Mouse (Mus musculus) small intestine, adult 2 months (tissue): ENCODE results near the gene Gpc3. TPM values are rescaled to one million over a fixed set of nuclear protein-coding genes. Genes with fewer than 3 reads are reported as not detected.

Experiments
- H3K27ac ChIP-seq: fragments of 200-500 bp; 2 replicates; pipeline ENCODE4 v1.5.1; 2012; ENCODE audit warnings: low read depth, low read length, control low read depth, inconsistent platforms; ENCODE audit not compliant: insufficient read depth
- H3K27me3 ChIP-seq: fragments of 200-500 bp; 2 replicates; pipeline ENCODE4 v1.6.1; 2012; ENCODE audit warnings: mild to moderate bottlenecking, moderate library complexity, low read length, inconsistent platforms; ENCODE audit not compliant: control insufficient read depth, insufficient read depth
- H3K36me3 ChIP-seq: fragments of 200-500 bp; 2 replicates; pipeline ENCODE4 v1.6.1; 2012; ENCODE audit warnings: mild to moderate bottlenecking, low read length, control low read depth, inconsistent platforms; ENCODE audit not compliant: control insufficient read depth, insufficient read depth
- H3K4me1 ChIP-seq: fragments of 200-500 bp; 2 replicates; pipeline ENCODE4 v1.6.1; 2012; ENCODE audit warnings: low read length, inconsistent platforms, mixed read lengths; ENCODE audit not compliant: control insufficient read depth, insufficient read depth, insufficient read length
- H3K4me3 ChIP-seq: fragments of 200-500 bp; 2 replicates; pipeline ENCODE4 v1.5.1; 2012; ENCODE audit warnings: low read depth, mild to moderate bottlenecking, control low read depth, inconsistent platforms, low read length, moderate library complexity
- CTCF ChIP-seq: fragments of 200-500 bp; IDR thresholded peaks from 2 replicates; pipeline ENCODE4 v1.5.1; 2012; ENCODE audit warnings: low read depth, mild to moderate bottlenecking, control low read depth, inconsistent platforms, low read length, moderate library complexity, mixed read lengths; ENCODE audit not compliant: insufficient replicate concordance, insufficient read length; ENCODE audit errors: extremely low read depth
- POLR2A ChIP-seq: fragments of 200-500 bp; IDR thresholded peaks from 2 replicates; pipeline ENCODE4 v1.6.1; 2012; ENCODE audit warnings: low read depth, mild to moderate bottlenecking, control low read depth, inconsistent platforms, low read length, moderate library complexity
- WGBS: fragments of 180-500 bp; shearing (Covaris S2); methylation state at CpG from one replicate; pipeline ENCODE4 v1.1.7; 2018; 5-methylcytosine and 5-hydroxymethylcytosine counted together
- polyA plus RNA-seq: library from polyadenylated mRNA; depleted of rRNA; stranded (reverse); fragments of >200 nt; gene quantifications from 2 replicates; pipeline ENCODE4 v1.2.3, GENCODE M21; 2012; rRNA removed

The Gpc3 gene
- 1.6 and 2.9 TPM in 2 replicates for polyA plus RNA-seq

DNA sequence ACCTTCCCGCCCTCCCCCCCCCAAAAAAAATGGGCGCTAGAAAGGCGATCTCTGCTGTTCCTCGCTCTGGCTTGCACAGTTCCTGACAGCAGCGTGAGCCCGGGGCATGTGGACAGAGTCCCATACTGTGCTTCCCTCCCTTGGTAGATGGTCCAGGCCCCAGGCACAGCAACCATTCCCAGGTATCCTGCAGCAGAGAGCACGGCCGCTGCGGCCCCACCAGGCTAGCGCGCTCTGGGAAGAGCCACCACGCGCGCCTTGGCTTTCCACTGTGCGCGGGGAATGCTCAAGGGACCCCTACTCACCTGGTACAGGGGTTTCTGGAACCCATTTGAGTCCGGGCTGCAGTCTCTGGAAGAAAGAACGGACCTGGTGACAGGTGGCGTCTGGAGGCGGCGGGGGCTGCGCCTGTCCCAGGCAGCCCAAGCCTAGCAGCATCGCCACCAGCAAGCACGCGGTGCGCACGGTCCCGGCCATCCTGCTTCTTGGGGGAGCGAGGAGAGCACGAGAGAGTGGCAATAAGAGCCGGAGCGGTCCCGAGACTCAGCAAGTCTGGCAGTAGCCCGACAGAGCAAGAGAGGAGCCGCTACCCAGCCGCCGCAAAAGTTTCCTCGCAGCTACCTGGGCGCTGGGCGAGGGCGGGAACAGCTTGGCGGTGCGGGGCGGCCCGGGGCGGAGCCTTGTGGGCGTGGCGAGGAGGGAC is at the start of gene Gpc3:
Gene Gpc3 (minus strand): TSS at position 623 of the 703 bp plus-strand sequence.
- 14% methylated on average over 48 of the region's 48 CpGs for WGBS
- peak within 1 kb of the TSS; percentile 55 for H3K4me3 ChIP-seq
- H3K4me1 ChIP-seq: peaks cover 5% of the 10 kb centered on the region
- no peak within 1 kb of the TSS for H3K27ac ChIP-seq
- TF ChIP-seq POLR2A (no peak), CTCF (no peak)
- peaks cover 16% of the 10 kb centered on the region for H3K27me3 ChIP-seq
- H3K36me3 ChIP-seq: no peaks in the 10 kb centered on the region

DNA sequence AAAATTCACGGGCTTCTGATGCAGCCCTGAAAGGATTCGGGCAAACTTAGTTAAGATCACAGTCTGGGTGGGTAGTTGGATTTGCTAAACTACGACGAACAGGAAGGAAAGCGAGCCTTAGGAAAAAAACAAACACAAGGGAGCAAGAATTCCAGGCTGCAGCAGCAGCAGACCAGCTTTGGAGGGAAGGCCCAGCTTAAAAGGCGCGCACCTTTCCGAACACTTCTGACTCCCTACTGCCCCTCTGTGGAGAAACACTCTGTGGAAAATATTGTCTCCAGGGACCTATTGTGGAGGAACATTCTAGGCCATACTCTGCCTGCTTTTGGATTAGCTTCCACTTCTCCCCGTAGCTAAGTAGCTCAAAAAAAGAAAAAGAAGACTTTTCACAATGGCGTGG is 38.2 kb upstream of the Gpc3 start:
- no peaks in the 10 kb centered on the region for H3K36me3 ChIP-seq
- H3K27me3 ChIP-seq: no peaks in the 10 kb centered on the region
- H3K27ac ChIP-seq: no peak overlapping the region
- TF ChIP-seq CTCF (0 out of 2 replicates have a peak, but pooled peaks have one; percentile 21), POLR2A (no peak)
- H3K4me1 ChIP-seq: no peaks in the 10 kb centered on the region
- H3K4me3 ChIP-seq: no peak overlapping the region
- 20% methylated on average over 10 of the region's 10 CpGs for WGBS

DNA sequence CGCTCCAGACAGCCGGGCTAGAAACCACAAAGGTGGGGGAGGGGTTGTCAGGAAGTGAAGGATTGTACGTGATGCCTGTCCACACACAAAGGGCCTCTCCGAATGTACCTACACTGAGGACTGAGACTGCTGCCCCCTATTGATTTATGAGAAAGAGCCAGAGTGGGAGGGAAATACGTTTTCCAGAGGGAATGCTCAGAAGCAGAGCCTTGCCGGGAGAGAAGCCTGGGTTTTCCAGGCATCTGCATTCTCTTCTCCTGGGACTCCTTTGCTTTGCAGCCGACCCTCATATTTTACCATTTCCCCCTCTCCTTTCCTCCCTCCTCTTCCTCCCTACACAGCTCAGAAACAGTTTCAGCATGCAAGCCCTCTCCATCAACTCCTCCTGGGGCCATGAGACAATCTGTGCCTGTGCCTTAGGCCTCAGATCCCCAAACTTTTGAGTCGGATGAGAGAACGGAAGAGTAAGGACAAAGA is 37.8 kb upstream of the Gpc3 start:
- 39% methylated on average over 9 of the region's 9 CpGs for WGBS
- Histone ChIP-seq H3K27ac (no peak overlapping the region), H3K36me3 (no peaks in the 10 kb centered on the region), H3K4me1 (no peaks in the 10 kb centered on the region), H3K4me3 (no peak overlapping the region), H3K27me3 (no peaks in the 10 kb centered on the region)
- TF ChIP-seq POLR2A (no peak), CTCF (no peak)

DNA sequence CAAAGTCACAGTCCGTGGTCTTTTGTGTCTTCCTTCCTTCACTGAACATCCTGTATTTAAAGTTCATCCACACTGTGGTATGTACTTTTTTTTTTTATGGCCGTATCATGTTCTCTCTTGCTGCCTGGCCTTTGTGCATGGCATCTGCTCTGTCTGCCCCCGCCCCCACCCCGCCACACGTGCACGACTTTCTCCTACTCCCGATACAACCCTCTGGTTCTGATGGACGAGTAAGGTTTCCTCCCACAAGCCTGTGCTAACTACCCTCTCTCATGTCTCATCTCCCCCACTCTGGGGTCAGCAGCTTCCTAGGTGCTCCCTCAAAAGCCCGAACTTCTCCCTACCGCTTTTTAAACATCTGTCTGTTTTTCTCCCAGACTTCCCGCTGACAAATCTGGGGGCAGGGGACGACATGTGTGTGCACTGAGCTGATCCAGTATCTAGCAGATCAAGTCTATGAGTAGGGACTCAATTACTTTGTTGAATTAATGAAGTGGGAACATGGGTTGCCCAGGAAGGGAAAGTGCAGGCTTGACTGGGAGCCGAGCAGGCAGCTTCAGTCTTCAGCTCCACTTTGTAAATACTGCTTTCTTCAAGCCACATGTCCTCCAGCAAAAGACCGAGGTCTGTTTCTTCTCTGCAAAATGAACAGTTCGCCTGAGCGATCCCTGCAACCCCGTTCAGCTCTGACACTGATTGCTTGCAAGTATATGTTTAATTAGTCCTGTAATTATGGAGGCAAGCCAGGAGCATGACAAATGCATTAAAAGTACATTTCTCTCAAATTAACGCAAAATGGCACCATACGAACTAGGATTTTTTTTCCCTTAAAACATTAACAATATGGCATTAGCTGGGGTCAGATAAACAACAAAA is 35.4 kb upstream of the Gpc3 start:
- Histone ChIP-seq H3K36me3 (no peaks in the 10 kb centered on the region), H3K4me3 (no peak overlapping the region), H3K4me1 (no peaks in the 10 kb centered on the region), H3K27ac (no peak overlapping the region), H3K27me3 (no peaks in the 10 kb centered on the region)
- WGBS: 43% methylated on average over 19 of the region's 19 CpGs
- TF ChIP-seq POLR2A: no peak
- no peak for TF ChIP-seq CTCF

DNA sequence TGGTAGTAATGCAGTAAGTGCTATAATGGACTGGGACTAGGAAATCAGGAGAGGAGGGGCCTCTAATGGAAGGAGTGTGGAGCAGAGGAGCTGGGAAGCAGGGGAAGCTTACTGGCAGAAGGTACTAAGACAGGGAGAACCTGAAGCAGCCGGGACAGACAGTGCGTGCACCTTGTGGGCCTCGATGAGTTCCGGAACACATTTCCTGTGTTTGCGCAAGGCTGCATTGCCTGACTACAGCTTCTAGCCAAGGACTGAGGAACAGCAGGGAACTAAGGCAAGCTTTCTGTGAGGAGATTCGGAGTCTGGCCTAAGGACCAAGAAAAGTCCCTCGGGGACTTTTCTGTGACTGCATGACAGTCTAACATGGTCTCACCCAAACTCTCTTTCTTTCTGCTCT is 30.6 kb upstream of the Gpc3 start:
- no peaks in the 10 kb centered on the region for H3K36me3 ChIP-seq
- WGBS: 82% methylated on average over 7 of the region's 7 CpGs
- no peak overlapping the region for H3K4me3 ChIP-seq
- no peaks in the 10 kb centered on the region for H3K4me1 ChIP-seq
- no peak for TF ChIP-seq POLR2A
- no peak for TF ChIP-seq CTCF
- H3K27me3 ChIP-seq: no peaks in the 10 kb centered on the region
- H3K27ac ChIP-seq: no peak overlapping the region

DNA sequence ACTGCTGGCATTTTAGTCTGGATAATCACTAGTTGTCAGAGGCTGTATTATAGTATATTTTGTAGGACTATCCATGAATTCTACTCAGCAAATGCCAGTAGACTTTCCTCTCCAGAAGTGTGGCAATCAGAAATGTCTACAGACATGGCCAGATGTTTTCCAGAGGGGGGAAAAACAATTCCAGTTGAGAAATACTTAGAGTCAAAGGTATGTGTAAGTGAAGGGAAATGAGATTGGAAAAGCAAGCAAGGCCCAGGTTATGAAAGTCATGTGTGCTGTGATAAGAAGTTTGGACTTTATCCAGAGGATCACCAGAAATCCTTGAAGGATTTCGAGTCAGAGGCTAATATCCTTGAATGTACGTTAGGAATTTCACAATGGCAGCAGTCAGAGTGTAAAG is 29.6 kb upstream of the Gpc3 start:
- Histone ChIP-seq H3K4me1 (no peaks in the 10 kb centered on the region), H3K36me3 (no peaks in the 10 kb centered on the region), H3K27ac (no peak overlapping the region), H3K4me3 (no peak overlapping the region), H3K27me3 (no peaks in the 10 kb centered on the region)
- TF ChIP-seq CTCF: no peak
- no peak for TF ChIP-seq POLR2A
- 31% methylated on average over 2 of the region's 2 CpGs for WGBS

DNA sequence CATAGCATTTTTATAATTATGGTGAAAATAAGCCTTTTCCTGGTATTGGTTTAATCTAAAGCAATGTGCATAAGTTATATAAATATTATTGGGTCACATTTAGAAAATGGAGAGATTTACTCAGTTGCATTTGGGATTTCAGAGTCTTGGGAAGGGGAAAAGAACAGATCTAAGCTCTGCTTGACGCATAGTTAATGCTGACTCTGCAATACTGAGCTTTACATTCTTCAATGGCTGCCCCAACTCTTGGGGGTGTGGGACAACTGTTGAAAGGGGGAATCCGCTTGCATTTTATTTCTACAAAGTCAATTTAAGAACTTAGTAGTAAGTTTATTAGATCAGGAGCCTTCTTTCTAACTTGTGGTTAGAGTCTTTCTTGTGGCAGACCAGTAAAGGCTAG is 28.4 kb upstream of the Gpc3 start:
- 92% methylated on average over 2 of the region's 2 CpGs for WGBS

More for the DNA sequence above, 28.4 kb upstream of the Gpc3 start:
- Histone ChIP-seq H3K4me3 (no peak overlapping the region), H3K4me1 (no peaks in the 10 kb centered on the region), H3K27ac (no peak overlapping the region), H3K36me3 (no peaks in the 10 kb centered on the region), H3K27me3 (no peaks in the 10 kb centered on the region)
- TF ChIP-seq POLR2A (no peak), CTCF (no peak)
